Mouse (Mus musculus) intestine, postnatal 0 days (tissue): ENCODE measurements at regions not wholly inside any gene's neighbourhood (a gene's known extent, or its start where the extent isn't known, plus 50 kb on each side); places are given as distances from the start of the nearest gene placed in this dataset.

Experiments
- ATAC-seq: fragments of 200-750 bp; cut with Nextera tagmentation; 2 replicates; pipeline ENCODE4 v1.8.0; 2017; ENCODE audit warnings: mild to moderate bottlenecking, moderate TSS enrichment, moderate library complexity
- H3K27ac ChIP-seq: fragments of 300-500 bp; sonication (generic); 2 replicates; pipeline ENCODE4 v1.5.1; 2014; ENCODE audit warnings: mild to moderate bottlenecking, low read depth, low read length, moderate library complexity
- H3K27me3 ChIP-seq: fragments of 300-500 bp; sonication (generic); replicated peaks from 2 replicates; pipeline ENCODE4 v1.6.1; 2014; ENCODE audit warnings: low read length, mixed read lengths; ENCODE audit not compliant: control insufficient read depth, insufficient read depth
- H3K36me3 ChIP-seq: fragments of 300-500 bp; sonication (generic); 2 replicates; pipeline ENCODE4 v1.6.1; 2014; ENCODE audit warnings: mild to moderate bottlenecking, moderate library complexity; ENCODE audit not compliant: control insufficient read depth, insufficient read depth
- H3K4me1 ChIP-seq: fragments of 300-500 bp; sonication (generic); replicated peaks from 2 replicates; pipeline ENCODE4 v1.6.1; 2014; ENCODE audit warnings: antibody characterized with exemption, low read length, mixed read lengths; ENCODE audit not compliant: control insufficient read depth, insufficient read depth
- H3K4me2 ChIP-seq: fragments of 300-500 bp; sonication (generic); replicated peaks from 2 replicates; pipeline ENCODE4 v1.6.1; 2014; ENCODE audit warnings: low read depth, mild to moderate bottlenecking, moderate library complexity
- H3K4me3 ChIP-seq: fragments of 300-500 bp; sonication (generic); 2 replicates; pipeline ENCODE4 v1.5.1; 2014; ENCODE audit warnings: low read depth, low read length
- H3K9ac ChIP-seq: fragments of 300-500 bp; sonication (generic); 2 replicates; pipeline ENCODE4 v1.6.1; 2014; ENCODE audit warnings: mild to moderate bottlenecking, low read depth, low read length
- H3K9me3 ChIP-seq: fragments of 300-500 bp; sonication (generic); 2 replicates; pipeline ENCODE4 v1.6.1; 2016; ENCODE audit warnings: mixed run types; ENCODE audit not compliant: control insufficient read depth
- CTCF ChIP-seq: sonication (generic); IDR thresholded peaks from 2 replicates; pipeline ENCODE4 v1.5.1; 2016; ENCODE audit warnings: low read depth, mild to moderate bottlenecking, control low read depth, antibody characterized with exemption, moderate library complexity
- WGBS: fragments of 180-500 bp; shearing (Covaris S2); extraction: QIAGEN DNeasy Blood & Tissue Kit; methylation state at CpG from one replicate; pipeline ENCODE4 v1.1.7; 2014; 5-methylcytosine and 5-hydroxymethylcytosine counted together

- no peak overlapping the region for H3K9ac ChIP-seq
- TF ChIP-seq CTCF: no peak
- no peak overlapping the region for H3K4me3 ChIP-seq
- no peaks in the 10 kb centered on the region for H3K36me3 ChIP-seq
- H3K27ac ChIP-seq: no peak overlapping the region
- no peaks in the 10 kb centered on the region for H3K9me3 ChIP-seq
- 74% methylated on average over 2 of the region's 2 CpGs for WGBS
- no peaks in the 10 kb centered on the region for H3K4me1 ChIP-seq
- no peaks in the 10 kb centered on the region for H3K27me3 ChIP-seq
- H3K4me2 ChIP-seq: no peak overlapping the region
- ATAC-seq: no peak
Measured at GRCm38 (mm10) chr10:45813804-45814203, 236.2 kb downstream of the Hace1 start.

DNA sequence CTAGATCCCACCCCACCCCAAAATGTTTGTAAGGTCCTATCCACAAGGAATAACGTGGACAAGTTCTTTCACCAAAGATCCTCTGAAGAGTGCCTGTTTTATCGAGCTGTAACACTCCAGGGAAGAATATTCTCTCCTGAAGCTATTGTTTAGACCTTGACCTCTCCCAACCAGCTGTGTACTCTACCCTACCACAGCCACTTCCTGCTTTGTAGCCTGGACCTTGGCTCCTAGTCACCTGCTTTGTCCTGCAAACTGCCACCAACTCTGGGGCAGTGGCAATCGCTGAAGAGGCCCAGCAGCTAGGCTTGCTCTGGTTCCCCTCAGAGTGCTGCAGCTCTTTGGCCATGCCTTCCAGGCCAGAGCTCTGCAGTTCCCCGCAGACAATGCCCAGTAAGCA is 239.1 kb downstream of the Hace1 start:
- H3K9ac ChIP-seq: no peak overlapping the region
- H3K36me3 ChIP-seq: no peaks in the 10 kb centered on the region
- H3K27ac ChIP-seq: no peak overlapping the region
- no peak for TF ChIP-seq CTCF
- H3K9me3 ChIP-seq: no peaks in the 10 kb centered on the region
- WGBS: 75% methylated on average over 4 of the region's 4 CpGs
- no peaks in the 10 kb centered on the region for H3K27me3 ChIP-seq
- ATAC-seq: peak; percentile 96
- H3K4me2 ChIP-seq: no peak overlapping the region
- H3K4me1 ChIP-seq: no peaks in the 10 kb centered on the region
- H3K4me3 ChIP-seq: no peak overlapping the region

DNA sequence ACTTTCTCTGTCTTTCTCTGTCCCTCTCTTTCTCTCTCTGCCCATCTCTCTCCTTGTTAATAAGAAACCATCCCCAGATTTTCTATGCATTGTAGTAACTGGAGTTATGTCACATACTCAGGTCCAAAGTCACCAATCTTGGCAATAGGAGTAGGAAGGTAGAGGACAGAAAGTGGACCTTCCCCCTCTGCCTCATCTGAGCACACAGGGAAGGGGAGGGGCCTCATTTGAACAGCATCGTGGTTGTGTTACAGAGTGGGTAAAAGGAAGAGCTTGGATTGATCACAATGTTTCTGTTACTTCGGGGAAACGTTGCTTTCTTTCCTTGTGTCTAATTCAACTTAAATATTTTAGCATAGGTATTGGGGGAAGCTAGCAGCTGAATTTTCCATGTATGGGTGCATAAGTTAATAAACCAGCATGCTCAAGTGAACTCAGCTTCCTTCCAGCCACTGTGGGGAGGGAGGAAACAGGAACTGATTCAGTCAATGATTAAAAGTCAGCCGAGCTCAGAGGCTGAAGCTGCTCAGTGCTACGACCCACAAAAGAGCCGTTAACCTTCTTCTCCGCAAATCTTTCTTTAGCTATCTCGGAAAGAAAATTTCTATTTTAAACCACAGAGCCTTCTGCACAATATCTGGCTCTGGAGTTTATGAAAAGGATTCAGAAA is 243.5 kb downstream of the Hace1 start:
- Histone ChIP-seq H3K4me1 (no peaks in the 10 kb centered on the region), H3K36me3 (no peaks in the 10 kb centered on the region), H3K27me3 (no peaks in the 10 kb centered on the region), H3K27ac (no peak overlapping the region), H3K9ac (no peak overlapping the region), H3K4me3 (no peak overlapping the region), H3K9me3 (no peaks in the 10 kb centered on the region), H3K4me2 (no peak overlapping the region; the same call in 1 of the 2 replicates)
- 37% methylated on average over 8 of the region's 8 CpGs for WGBS
- peak; percentile 56; the same call in 1 of the 2 replicates for ATAC-seq
- TF ChIP-seq CTCF: no peak

- H3K9ac ChIP-seq: no peak overlapping the region
- ATAC-seq: no peak
- no peaks in the 10 kb centered on the region for H3K36me3 ChIP-seq
- 71% methylated on average over 1 of the region's 1 CpGs for WGBS
- no peaks in the 10 kb centered on the region for H3K4me1 ChIP-seq
- H3K27me3 ChIP-seq: no peaks in the 10 kb centered on the region
- no peaks in the 10 kb centered on the region for H3K9me3 ChIP-seq
- no peak overlapping the region for H3K27ac ChIP-seq
- H3K4me2 ChIP-seq: no peak overlapping the region
- H3K4me3 ChIP-seq: no peak overlapping the region
- no peak for TF ChIP-seq CTCF
Measured at GRCm38 (mm10) chr10:45822251-45822650, 244.6 kb downstream of the Hace1 start.

DNA sequence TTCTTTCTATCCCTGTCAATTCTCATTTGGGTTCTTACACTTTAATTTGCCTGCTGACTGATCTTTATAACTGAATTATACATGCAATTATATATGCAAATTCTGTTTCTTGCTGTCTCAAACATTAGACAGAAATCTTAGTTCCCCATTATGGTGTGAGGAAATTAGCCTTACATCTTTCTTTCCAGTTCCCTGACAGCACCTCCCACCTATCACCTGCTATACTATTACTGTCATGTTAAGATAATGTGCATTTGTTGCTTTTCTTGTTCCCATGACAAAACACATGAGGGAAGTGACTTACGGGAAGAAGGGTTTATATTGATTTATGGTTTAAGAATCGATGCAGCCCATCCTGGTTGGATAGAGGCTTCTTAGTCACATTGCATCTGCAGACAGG is 246.0 kb downstream of the Hace1 start:
- Histone ChIP-seq H3K27me3 (no peaks in the 10 kb centered on the region), H3K4me2 (no peak overlapping the region), H3K9ac (no peak overlapping the region), H3K4me3 (no peak overlapping the region), H3K9me3 (no peaks in the 10 kb centered on the region), H3K27ac (no peak overlapping the region), H3K4me1 (no peaks in the 10 kb centered on the region), H3K36me3 (no peaks in the 10 kb centered on the region)
- ATAC-seq: no peak
- 68% methylated on average over 2 of the region's 2 CpGs for WGBS
- no peak for TF ChIP-seq CTCF

GRCm38 (mm10) chr10:45848654-45849053 is 271.0 kb downstream of the Hace1 start:
- no peak for ATAC-seq
- Histone ChIP-seq H3K9ac (no peak overlapping the region), H3K36me3 (no peaks in the 10 kb centered on the region), H3K4me3 (no peak overlapping the region), H3K4me2 (no peak overlapping the region), H3K27ac (no peak overlapping the region), H3K9me3 (no peaks in the 10 kb centered on the region), H3K4me1 (no peaks in the 10 kb centered on the region), H3K27me3 (no peaks in the 10 kb centered on the region)
- WGBS: 82% methylated on average over 2 of the region's 2 CpGs
- no peak for TF ChIP-seq CTCF

GRCm38 (mm10) chr10:45849841-45850240 is 272.2 kb downstream of the Hace1 start:
- WGBS: 88% methylated on average over 1 of the region's 1 CpGs
- Histone ChIP-seq H3K27ac (no peak overlapping the region), H3K4me1 (no peaks in the 10 kb centered on the region), H3K9ac (no peak overlapping the region), H3K9me3 (no peaks in the 10 kb centered on the region), H3K27me3 (no peaks in the 10 kb centered on the region), H3K4me3 (no peak overlapping the region), H3K4me2 (no peak overlapping the region), H3K36me3 (no peaks in the 10 kb centered on the region)
- no peak for TF ChIP-seq CTCF
- no peak for ATAC-seq
